Mouse (Mus musculus) cerebellum, postnatal 25 days (tissue): Measurements from ENCODE around the gene Gm10251.
"Not testable (repeated sequence)": the region's sequence is repeated elsewhere in the genome, so short reads cannot be mapped to it uniquely, and the experiment has no call there.

Source experiments
- DNase-seq, 2 experiments: peaks; one replicate each; pipeline ENCODE4 v3.0.0; 2021; ENCODE audit warnings: mixed read lengths in 2 of 2

Gm10251 gene

DNA sequence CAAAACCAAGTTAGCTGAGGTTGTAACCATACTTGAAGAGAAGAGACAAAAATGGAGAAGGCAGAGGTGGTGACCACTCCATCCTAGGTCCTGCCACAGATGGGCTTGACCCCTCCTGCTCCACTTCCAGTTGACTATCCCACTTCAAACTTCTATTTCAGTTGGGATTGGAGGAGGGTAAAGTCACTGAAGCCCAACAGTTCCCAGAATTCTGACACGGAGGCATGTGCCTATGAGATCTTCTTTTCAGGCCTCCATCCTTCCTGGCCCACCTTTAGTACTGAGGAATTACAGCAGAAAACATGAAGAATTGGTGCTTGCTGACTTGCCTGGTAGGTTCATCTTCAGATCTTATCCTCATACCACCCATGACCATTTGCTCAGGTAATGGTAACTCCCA, at the start of gene Gm10251:
TSS of gene Gm10251 (minus strand) at position 101 of the 400 bp plus-strand sequence.
- DNase-seq: not testable (repeated sequence)

- DNase-seq: not testable (repeated sequence)
These were observed 36.2 kb upstream of the Gm10251 start, which contains the start of gene Gm8050 for GRCm38 (mm10) chr14:6720151-6720550. Gene Gm8050, minus strand, starts transcription at chr14:6720251.

GRCm38 (mm10) chr14:6622318-6622717, 61.7 kb downstream of the Gm10251 start, which contains the start of gene Gm3460:
Gene Gm3460, minus strand, starts transcription at chr14:6622418.
- not testable (repeated sequence) for DNase-seq

DNA sequence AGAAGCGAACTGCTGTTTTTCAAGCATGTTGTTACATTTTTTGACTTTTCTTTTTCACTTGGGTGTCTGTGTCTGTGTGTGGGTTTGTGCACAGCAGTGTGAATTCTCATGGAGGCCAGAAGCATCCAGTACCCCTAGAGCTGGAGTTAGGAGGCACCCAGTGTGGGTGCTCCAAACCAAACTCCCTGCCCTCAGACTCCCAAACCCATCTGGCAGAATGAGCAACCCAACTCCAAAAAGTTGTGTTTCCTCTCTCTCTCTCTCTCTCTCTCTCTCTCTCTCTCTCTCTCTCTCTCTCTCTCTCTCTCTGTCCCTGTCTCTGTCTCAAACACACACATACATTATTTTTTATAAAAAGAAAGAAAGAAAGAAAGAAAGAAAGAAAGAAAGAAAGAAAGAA, 77.5 kb downstream of the Gm10251 start:
- DNase-seq: peak in 1 of 2 experiments; percentile 3

DNA sequence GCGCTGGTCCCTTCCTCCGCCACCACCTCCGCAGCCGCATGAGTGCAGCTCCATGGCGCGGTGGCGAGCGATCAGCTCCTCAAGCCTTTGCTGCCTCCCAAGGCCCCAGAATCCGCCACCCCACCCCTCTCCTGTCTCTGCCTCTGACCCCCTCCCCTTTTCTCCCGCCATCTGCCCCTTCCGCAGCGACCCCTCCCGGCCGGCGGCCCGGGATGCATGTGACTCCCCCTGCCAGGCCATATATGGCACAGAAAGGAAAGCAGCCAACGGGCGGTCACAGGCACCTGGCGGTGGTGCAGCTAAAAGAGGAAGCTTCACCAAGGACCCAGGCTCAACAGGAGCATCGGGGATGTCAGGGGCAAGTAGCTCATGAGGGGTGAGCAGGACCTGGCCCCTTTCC, 79.0 kb downstream of the Gm10251 start:
- peak; percentile 16 to 39 for DNase-seq

DNA sequence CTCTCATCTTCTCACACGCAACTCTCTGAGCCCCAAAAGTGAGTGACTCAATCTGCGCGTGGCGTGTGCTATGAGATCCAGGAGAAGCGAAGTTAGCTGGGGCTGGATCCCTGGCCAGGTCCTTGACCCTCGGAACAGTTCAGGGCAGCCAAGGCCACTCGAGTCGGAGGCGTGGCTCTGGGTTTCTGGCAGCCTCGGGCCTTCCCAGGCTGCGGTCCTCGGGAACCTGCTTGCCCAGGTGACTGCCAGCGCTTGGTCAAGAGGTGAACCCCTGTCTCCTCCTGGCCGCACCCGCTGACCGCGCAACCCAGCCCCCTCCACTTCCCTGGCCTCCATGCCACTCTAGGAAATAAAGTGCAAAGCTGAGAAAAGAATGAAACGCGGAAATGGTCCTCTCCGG, 79.4 kb downstream of the Gm10251 start:
- peak; percentile 6 for DNase-seq

DNA sequence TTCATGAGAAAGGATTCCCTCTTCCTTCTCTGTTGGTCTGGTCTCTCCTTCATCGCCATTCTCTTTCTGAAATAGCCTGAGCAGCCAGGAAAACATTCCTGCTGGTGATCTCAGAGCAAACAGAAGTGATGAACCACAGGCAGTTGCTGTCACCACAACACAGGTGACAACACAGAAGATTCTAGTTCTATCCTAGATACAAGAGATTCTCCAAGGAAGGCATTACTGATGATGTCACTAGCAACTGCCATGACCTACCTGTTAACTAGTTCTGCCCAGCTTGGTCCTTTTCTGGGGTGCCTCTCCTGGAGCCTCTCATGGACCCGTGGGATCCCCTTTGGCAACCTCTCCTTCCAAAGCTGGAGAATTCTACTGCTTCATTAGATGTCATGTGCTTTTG, 93.5 kb downstream of the Gm10251 start, which contains the start of gene Gm3629:
TSS of gene Gm3629 (minus strand) at position 101 of the 400 bp plus-strand sequence.
- not testable (repeated sequence) for DNase-seq
